Mouse (Mus musculus) ZHBTc4 (cell line): ENCODE results near the gene Etfdh.
A peak's percentile ranks its signal among the peaks of the same experiment; 100 is the strongest.
"Not testable (repeated sequence)": the region's sequence is repeated elsewhere in the genome, so short reads cannot be mapped to it uniquely, and the experiment has no call there.

ENCODE experiments used
- DNase-seq: peaks from one replicate; pipeline ENCODE4 v3.0.0-alpha.2; 2011; ENCODE audit warnings: low read depth, low spot score

Gene Etfdh

DNA sequence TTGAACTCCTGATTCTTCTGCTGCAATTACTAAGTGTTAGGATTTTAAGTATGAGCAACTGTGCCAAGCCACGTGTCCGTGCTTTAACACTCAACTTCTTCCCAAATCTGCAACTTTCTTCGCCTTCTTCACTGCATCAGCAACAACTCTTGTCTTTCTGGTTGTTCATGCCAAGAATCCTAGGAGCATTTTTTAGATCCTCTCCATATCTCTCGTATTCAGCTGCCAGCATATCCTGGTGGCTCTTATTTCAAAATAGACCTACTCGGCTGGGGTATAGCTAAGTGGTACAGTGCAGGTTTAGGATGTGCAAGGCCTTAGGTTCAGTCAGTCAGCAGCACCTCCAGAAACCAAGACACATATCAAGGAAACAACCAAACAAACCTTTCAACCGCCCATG, 51.7 kb downstream of the Etfdh start:
- no peak for DNase-seq

- DNase-seq: no peak
These were observed 52.4 kb downstream of the Etfdh start for GRCm38 (mm10) chr3:79576865-79577264.

GRCm38 (mm10) chr3:79576468-79576816, 52.9 kb downstream of the Etfdh start:
- DNase-seq: no peak

- peak; percentile 56 for DNase-seq
These were observed 53.5 kb downstream of the Etfdh start for GRCm38 (mm10) chr3:79575576-79576467.

GRCm38 (mm10) chr3:79574336-79574735, 55.0 kb downstream of the Etfdh start:
- DNase-seq: no peak

DNA sequence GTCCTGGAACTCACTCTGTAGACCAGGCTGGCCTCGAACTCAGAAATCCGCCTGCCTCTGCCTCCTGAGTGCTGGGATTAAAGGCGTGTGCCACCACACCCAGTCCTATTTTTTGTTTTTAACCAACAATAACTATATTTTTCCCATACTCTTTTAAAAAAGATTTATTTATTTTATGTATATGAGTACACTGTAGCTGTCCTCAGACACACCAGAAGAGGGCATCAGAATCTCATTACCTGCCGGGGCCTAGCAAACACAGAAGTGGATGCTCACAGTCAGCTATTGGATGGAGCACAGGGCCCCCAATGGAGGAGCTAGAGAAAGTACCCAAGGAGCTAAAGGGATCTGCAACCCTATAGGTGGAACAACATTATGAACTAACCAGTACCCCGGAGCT, 55.9 kb downstream of the Etfdh start:
- DNase-seq: not testable (repeated sequence)

DNA sequence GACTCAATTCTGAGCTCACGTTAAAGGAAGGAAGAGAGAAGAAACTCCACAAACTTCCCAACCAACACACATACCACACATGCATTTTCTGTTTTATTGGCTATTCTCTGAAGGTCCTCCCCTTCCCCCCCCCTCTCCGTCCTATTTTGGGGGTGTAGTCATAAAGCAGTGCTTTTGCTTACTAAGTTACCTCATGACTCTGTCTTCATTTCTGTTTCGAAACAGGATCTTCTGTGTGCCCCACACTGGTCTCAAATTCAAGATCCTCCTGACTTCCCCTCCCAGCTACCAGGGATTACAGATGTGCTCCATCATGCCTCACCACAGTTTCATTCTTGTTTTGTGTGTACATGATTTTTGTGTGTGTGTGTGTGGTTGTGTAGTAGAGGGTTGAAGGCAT, 56.9 kb downstream of the Etfdh start:
- no peak for DNase-seq

DNA sequence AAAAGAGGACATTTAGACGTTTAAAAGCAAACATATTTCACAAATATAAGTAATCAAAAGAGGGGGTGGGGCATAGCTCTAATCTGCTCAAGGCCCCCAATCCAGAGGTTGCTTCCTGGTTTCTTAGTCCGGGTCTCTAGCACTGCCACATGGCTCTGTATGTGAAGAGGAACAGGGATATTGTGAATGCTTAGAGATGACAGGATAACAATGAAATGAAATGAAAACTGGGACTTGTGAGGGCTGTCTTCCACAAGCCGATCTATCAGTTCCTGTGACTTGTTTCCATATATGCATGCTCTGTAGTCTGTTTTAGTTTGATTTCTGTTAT, 60.0 kb downstream of the Etfdh start:
- no peak for DNase-seq

GRCm38 (mm10) chr3:79568629-79569350, 60.5 kb downstream of the Etfdh start:
- peak; percentile 77 for DNase-seq

- peak; percentile 97 for DNase-seq
These were observed 61.5 kb downstream of the Etfdh start, which contains the start of gene Fnip2 for GRCm38 (mm10) chr3:79567703-79568362. Gene Fnip2 (minus strand): TSS chr3:79567796.

GRCm38 (mm10) chr3:79566716-79567691, 62.3 kb downstream of the Etfdh start:
- DNase-seq: peak; percentile 75

DNA sequence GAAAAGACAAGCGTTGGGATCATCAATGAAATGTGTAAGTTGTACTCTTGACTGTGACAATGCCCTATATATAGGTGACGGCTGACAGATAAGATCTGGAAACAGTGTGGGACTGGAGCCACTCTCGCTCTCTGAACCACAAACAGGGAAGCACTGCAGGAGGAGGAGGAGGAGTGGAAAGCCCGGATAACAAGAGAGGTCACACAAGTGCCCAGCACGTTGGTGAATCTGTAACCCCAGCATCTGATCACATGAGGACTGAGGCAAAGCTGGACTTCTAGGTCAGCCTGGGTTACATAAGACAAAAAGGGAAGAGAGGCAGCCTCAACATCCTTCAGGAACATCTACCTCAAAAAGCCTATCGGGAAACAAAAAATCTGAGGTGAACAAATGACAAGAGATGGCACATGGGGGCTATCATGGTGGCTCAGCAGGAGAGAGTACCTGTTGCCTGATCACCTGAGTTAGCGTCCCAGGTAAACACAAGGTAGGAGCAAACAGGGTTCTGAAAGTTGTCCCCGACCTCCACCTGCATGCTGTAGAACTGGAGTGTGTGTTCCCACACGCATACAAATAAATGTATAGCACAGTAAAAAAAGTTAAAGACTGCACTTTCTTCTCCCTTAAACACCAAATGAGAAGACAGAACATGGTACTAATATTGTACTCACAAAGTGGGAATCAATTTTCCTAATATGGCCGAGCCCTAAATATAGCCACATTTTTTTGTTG, 64.3 kb downstream of the Etfdh start:
- DNase-seq: no peak

- no peak for DNase-seq
These were observed 65.8 kb downstream of the Etfdh start for GRCm38 (mm10) chr3:79563511-79563910.

DNA sequence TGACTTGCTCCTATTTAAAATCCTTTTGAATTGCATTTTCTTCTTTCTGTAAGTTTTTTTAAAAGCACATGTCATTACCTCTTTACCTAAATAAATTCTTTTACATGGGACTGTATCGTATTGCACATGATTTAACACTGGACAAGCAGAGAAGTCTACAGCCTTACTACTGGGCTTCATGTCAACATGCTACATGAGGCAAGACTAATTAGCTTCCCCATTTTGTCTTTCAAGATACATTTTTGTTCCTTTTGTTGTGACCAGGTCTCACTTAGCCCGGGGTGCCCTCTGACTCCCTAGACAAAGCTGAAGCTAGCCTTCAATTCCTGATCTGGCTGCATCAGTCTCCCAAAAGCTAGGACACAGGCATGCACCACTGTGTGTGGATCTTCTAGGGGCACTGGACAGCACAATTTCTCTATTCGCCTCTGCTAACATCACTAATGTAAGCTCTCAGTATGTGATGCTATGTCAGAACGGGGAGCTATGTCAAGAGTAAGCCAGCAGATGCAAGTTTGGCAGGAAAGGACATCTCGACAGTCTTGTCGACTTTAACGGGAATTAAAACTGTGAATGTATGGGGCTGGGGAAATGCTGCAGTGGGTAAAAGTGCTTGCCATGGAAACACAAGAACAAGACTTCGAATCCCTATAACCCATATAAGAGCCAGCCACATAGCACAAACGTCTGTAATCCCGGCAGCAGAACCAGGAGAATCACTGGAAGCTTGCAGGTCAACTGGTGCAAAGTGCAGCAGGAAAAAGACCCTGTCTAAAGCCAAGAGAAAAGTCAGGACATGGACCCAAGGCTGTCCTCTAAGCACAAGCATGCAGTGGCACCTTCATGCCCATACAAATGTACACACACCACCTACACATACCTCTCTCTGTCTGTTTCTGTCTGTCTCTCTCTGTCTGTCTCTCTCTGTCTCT, 67.2 kb downstream of the Etfdh start:
- DNase-seq: no peak

GRCm38 (mm10) chr3:79560555-79560954, 68.7 kb downstream of the Etfdh start:
- no peak for DNase-seq

DNA sequence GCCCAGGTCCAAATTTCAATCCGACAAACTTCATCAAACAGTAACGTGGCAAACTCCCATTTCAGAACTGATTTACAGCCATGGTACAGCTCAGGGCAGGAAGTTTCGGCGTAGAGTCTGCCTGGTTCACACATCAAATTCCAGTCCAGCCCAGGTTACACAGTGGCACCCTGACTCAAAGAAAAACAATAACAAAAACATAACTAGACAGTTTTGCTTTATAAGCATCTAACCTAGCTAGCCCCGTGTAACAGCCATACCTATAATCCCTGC, 69.6 kb downstream of the Etfdh start:
- DNase-seq: no peak

DNA sequence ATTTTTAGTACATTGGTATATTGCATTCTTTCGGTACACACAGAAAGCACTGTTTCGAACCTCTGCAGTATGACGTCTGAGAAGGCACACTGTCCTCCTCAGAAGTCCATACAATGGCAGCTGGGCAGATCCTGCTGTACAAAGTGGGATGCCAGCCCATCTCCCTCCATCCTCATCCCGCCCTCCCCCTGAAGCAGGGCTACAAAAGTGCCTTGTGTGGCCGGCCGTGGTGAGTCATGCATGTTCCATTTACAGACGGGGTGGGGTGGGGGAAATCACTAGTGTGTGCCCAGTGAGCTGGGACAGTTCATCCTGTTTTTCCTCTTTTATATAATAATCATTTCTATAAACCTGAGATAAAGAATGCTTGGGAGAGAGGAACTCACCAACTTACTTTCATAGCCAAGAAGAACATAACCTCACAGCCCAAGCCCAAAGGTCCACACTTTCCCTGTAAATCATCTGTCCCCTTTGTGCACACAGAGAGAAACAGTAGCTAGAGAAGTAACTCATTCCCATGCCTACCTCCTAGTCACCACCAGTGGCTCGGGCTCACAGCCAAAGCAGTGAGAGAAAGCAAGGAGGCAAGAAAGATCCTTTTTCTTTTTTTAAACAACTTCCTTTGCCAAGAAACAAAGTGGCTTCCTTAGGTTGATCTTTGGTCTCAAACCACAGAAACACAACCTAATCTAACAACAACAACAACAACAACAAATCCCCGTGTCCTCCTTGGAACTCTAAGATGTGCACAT, 70.1 kb downstream of the Etfdh start:
- DNase-seq: no peak

DNA sequence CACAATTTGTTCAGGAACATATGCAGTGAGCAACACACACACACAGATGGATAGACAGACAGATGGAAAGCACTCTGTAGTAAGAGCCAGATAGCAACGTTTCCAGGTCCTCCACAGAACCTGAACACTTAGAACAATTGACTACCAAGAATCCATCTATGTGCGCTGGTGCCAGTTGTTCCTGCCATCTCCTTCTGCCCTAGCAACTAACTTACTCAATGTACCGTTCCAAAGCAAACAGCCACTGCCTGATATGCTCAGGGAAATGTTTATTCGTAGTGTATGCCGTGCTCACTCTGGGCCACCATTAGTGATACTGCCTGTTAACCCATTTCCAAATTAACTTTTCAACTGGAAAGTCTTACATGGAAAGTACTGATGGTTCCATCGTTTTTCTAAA, 74.2 kb downstream of the Etfdh start:
- DNase-seq: no peak
